Comparison of ENCODE assay signal across 17 mouse cellular contexts in genomic region chr5:99541999-99542765, GRCm38 (mm10).
DNase-seq lines count a peak whose midpoint lies in the region; ATAC-seq lines count a peak whose summit lies in the region.
"Had no signal": no experiment of that assay in that cellular context is flagged by ENCODE, and none has a peak within 500 bp of the region (broad histone marks: within the 10 kb centered on the region; RNA-seq: fewer than 3 reads in every experiment).

No protein-coding gene starts in this region.

- H3K36me3 ChIP-seq in kidney, embryonic 16.5 days (ENCODE audit: insufficient read depth, low read length) = no peaks in the 10 kb centered on the region
- H3K36me3 ChIP-seq in liver, embryonic 13.5 days = no peaks in the 10 kb centered on the region
- no peaks in the 10 kb centered on the region for H3K36me3 ChIP-seq in midbrain, embryonic 15.5 days (replicated peaks)
- H3K36me3 ChIP-seq in forebrain, embryonic 12.5 days (replicated peaks) = no peaks in the 10 kb centered on the region
- H3K36me3 ChIP-seq: embryonic facial prominence, embryonic 15.5 days; forebrain, embryonic 10.5 days; heart, embryonic 13.5 days; hindbrain, embryonic 15.5 days had no signal

- H3K4me2 ChIP-seq in kidney, embryonic 16.5 days (replicated peaks; ENCODE audit: low read depth, low read length) = no peak overlapping the region
- no peak overlapping the region for H3K4me2 ChIP-seq in liver, embryonic 13.5 days
- H3K4me2 ChIP-seq in midbrain, embryonic 15.5 days = no peak overlapping the region
- no peak overlapping the region for H3K4me2 ChIP-seq in forebrain, embryonic 12.5 days
- H3K4me2 ChIP-seq: embryonic facial prominence, embryonic 15.5 days; heart, embryonic 13.5 days; hindbrain, embryonic 15.5 days had no signal

- no peak overlapping the region for H3K4me3 ChIP-seq in kidney, embryonic 16.5 days (ENCODE audit: low read length)
- H3K4me3 ChIP-seq in liver, embryonic 13.5 days (replicated peaks) = no peak overlapping the region
- no peak overlapping the region for H3K4me3 ChIP-seq in midbrain, embryonic 15.5 days
- H3K4me3 ChIP-seq in forebrain, embryonic 12.5 days (replicated peaks) = no peak overlapping the region
- H3K4me3 ChIP-seq: embryonic facial prominence, embryonic 15.5 days; forebrain, embryonic 10.5 days; heart, embryonic 13.5 days; hindbrain, embryonic 15.5 days; myocyte had no signal

- peaks cover 11% of the 10 kb centered on the region; the same call in 1 of the 2 replicates for H3K4me1 ChIP-seq in kidney, embryonic 16.5 days (ENCODE audit: insufficient read depth, low read length)
- peaks cover 33% of the 10 kb centered on the region for H3K4me1 ChIP-seq in liver, embryonic 13.5 days (replicated peaks)
- H3K4me1 ChIP-seq in midbrain, embryonic 15.5 days = peaks cover 27% of the 10 kb centered on the region
- peaks cover 44% of the 10 kb centered on the region for H3K4me1 ChIP-seq in forebrain, embryonic 12.5 days
- H3K4me1 ChIP-seq: embryonic facial prominence, embryonic 15.5 days had no signal

- H3K27ac ChIP-seq in kidney, embryonic 16.5 days (ENCODE audit: low read length) = no peak overlapping the region
- peak overlapping the region; percentile 70; the same call in 1 of the 2 replicates for H3K27ac ChIP-seq in liver, embryonic 13.5 days
- 0 out of 2 replicates have a peak overlapping the region, but pooled peaks have one; percentile 39 for H3K27ac ChIP-seq in midbrain, embryonic 15.5 days
- H3K27ac ChIP-seq in forebrain, embryonic 12.5 days = no peak overlapping the region
- H3K27ac ChIP-seq: embryonic facial prominence, embryonic 15.5 days; forebrain, embryonic 10.5 days; heart, embryonic 13.5 days; hindbrain, embryonic 15.5 days had no signal

- H3K9ac ChIP-seq in kidney, embryonic 16.5 days (replicated peaks; ENCODE audit: low read length) = no peak overlapping the region
- H3K9ac ChIP-seq in liver, embryonic 13.5 days = no peak overlapping the region
- H3K9ac ChIP-seq in midbrain, embryonic 15.5 days = no peak overlapping the region
- no peak overlapping the region for H3K9ac ChIP-seq in forebrain, embryonic 12.5 days
- H3K9ac ChIP-seq: embryonic facial prominence, embryonic 15.5 days; heart, embryonic 13.5 days; hindbrain, embryonic 15.5 days had no signal

- no peaks in the 10 kb centered on the region; the same call in 1 of the 2 replicates for H3K27me3 ChIP-seq in kidney, embryonic 16.5 days (ENCODE audit: insufficient read depth, low read length)
- no peaks in the 10 kb centered on the region for H3K27me3 ChIP-seq in liver, embryonic 13.5 days
- H3K27me3 ChIP-seq in midbrain, embryonic 15.5 days (replicated peaks) = no peaks in the 10 kb centered on the region
- H3K27me3 ChIP-seq in forebrain, embryonic 12.5 days = peaks cover 41% of the 10 kb centered on the region
- H3K27me3 ChIP-seq: CH12.LX; heart, embryonic 13.5 days; hindbrain, embryonic 15.5 days had no signal

- 66% methylated on average over 2 of the region's 2 CpGs for WGBS in kidney, embryonic 16.5 days
- 65% methylated on average over 2 of the region's 2 CpGs for WGBS in liver, embryonic 13.5 days (ENCODE audit: insufficient replicate concordance)
- 59% methylated on average over 2 of the region's 2 CpGs for WGBS in midbrain, embryonic 15.5 days
- WGBS in forebrain, embryonic 12.5 days = 66% methylated on average over 2 of the region's 2 CpGs

- H3K9me3 ChIP-seq in kidney, embryonic 16.5 days (ENCODE audit: low read length) = no peaks in the 10 kb centered on the region
- no peaks in the 10 kb centered on the region for H3K9me3 ChIP-seq in liver, embryonic 13.5 days (replicated peaks)
- H3K9me3 ChIP-seq in midbrain, embryonic 15.5 days = no peaks in the 10 kb centered on the region
- H3K9me3 ChIP-seq in forebrain, embryonic 12.5 days = no peaks in the 10 kb centered on the region
- H3K9me3 ChIP-seq: embryonic facial prominence, embryonic 15.5 days; forebrain, embryonic 10.5 days; heart, embryonic 13.5 days; hindbrain, embryonic 15.5 days had no signal

- peak; percentile 61; the same call in 1 of the 2 replicates for ATAC-seq in kidney, embryonic 16.5 days (ENCODE audit: low FRiP score, low TSS enrichment)
- 0 out of 2 replicates have a peak, but pooled peaks have one; percentile 16 for ATAC-seq in common myeloid progenitor, adult 5-6 weeks (replicated peaks; ENCODE audit: low read depth, poor library complexity, severe bottlenecking)
- no peak for ATAC-seq in liver, embryonic 13.5 days (ENCODE audit: low read depth)
- ATAC-seq in midbrain, embryonic 15.5 days (replicated peaks) = no peak
- ATAC-seq in forebrain, embryonic 12.5 days (ENCODE audit: low FRiP score) = no peak

- no peak for DNase-seq in kidney, postnatal 25 days
- no peak for DNase-seq in liver, embryonic 13.5 days
- no peak for DNase-seq in gastrocnemius, adult 18-20 months (ENCODE audit: low spot score)
- DNase-seq: adrenal gland, postnatal 14 days; heart, postnatal 36 days; thymus, adult 18-20 months; thymus, postnatal 4 days had no signal

Comparison
In these comparisons a context has a peak if more than half of its experiments do, and no peak if none do; other contexts are left out.
1. ATAC-seq: peak in kidney, embryonic 16.5 days (single experiment) and common myeloid progenitor, adult 5-6 weeks (single experiment); none in liver, embryonic 13.5 days (single experiment), midbrain, embryonic 15.5 days (single experiment) and forebrain, embryonic 12.5 days (single experiment).
2. H3K27ac ChIP-seq: peak in liver, embryonic 13.5 days (single experiment) and midbrain, embryonic 15.5 days (single experiment); none in kidney, embryonic 16.5 days (single experiment) and forebrain, embryonic 12.5 days (single experiment).